Mouse (Mus musculus) liver, embryonic 13.5 days (tissue): ENCODE results near the gene 1810062G17Rik. TPM values are rescaled to one million over a fixed set of nuclear protein-coding genes. Genes with fewer than 3 reads are reported as not detected.

Experiments
- ATAC-seq: fragments of 200-750 bp; cut with Nextera tagmentation; 2 replicates; pipeline ENCODE4 v1.8.0; 2017; ENCODE audit warnings: low read depth, mild to moderate bottlenecking, moderate number of reproducible peaks, moderate library complexity
- DNase-seq: peaks from one replicate; pipeline ENCODE4 v3.0.0; 2022
- H3K27ac ChIP-seq: fragments of 300-500 bp; sonication (generic); 2 replicates; pipeline ENCODE4 v1.5.1; 2015; ENCODE audit warnings: moderate library complexity, mild to moderate bottlenecking, inconsistent platforms
- H3K27me3 ChIP-seq: fragments of 300-500 bp; sonication (generic); 2 replicates; pipeline ENCODE4 v1.6.1; 2015; ENCODE audit warnings: mild to moderate bottlenecking, inconsistent platforms
- H3K36me3 ChIP-seq: fragments of 300-500 bp; sonication (generic); 2 replicates; pipeline ENCODE4 v1.6.1; 2015; ENCODE audit warnings: mild to moderate bottlenecking, inconsistent platforms
- H3K4me1 ChIP-seq: fragments of 300-500 bp; sonication (generic); replicated peaks from 2 replicates; pipeline ENCODE4 v1.6.1; 2015; ENCODE audit warnings: inconsistent platforms
- H3K4me2 ChIP-seq: fragments of 300-500 bp; sonication (generic); 2 replicates; pipeline ENCODE4 v1.6.1; 2015; ENCODE audit warnings: inconsistent platforms, mild to moderate bottlenecking, moderate library complexity
- H3K4me3 ChIP-seq: fragments of 300-500 bp; sonication (generic); replicated peaks from 2 replicates; pipeline ENCODE4 v1.5.1; 2015; ENCODE audit warnings: mild to moderate bottlenecking, inconsistent platforms
- H3K9ac ChIP-seq: fragments of 300-500 bp; sonication (generic); 2 replicates; pipeline ENCODE4 v1.6.1; 2015; ENCODE audit warnings: mild to moderate bottlenecking, inconsistent platforms
- H3K9me3 ChIP-seq: fragments of 300-500 bp; sonication (generic); replicated peaks from 2 replicates; pipeline ENCODE4 v1.6.1; 2016; ENCODE audit warnings: inconsistent platforms
- WGBS: fragments of 180-500 bp; shearing (Covaris S2); methylation state at CpG from one replicate; pipeline ENCODE4 v1.1.7; 2015; ENCODE audit not compliant: insufficient replicate concordance; 5-methylcytosine and 5-hydroxymethylcytosine counted together
- polyA plus RNA-seq: library from polyadenylated mRNA; unstranded; fragments of >200 nt; fragmentation: Nextera tagmentation; extraction: Ambion mirVana; gene quantifications from 2 replicates; pipeline ENCODE4 v1.2.1, GENCODE M21; 2015

1810062G17Rik gene
- polyA plus RNA-seq, 1 experiment from 2014 or later = 0.90 TPM

GRCm38 (mm10) chr3:36476261-36477155, 771 bp downstream of the 1810062G17Rik start:
- Histone ChIP-seq H3K4me2 (peak overlapping the region; percentile 83), H3K27me3 (no peaks in the 10 kb centered on the region), H3K9ac (peak overlapping the region; percentile 74), H3K9me3 (no peaks in the 10 kb centered on the region), H3K36me3 (no peaks in the 10 kb centered on the region), H3K4me1 (peaks cover 34% of the 10 kb centered on the region), H3K27ac (peak overlapping the region; percentile 50; the same call in 1 of the 2 replicates), H3K4me3 (peak overlapping the region; percentile 65)
- 39% methylated on average over 20 of the region's 20 CpGs for WGBS
- no peak for ATAC-seq
- DNase-seq = no peak

GRCm38 (mm10) chr3:36478776-36479175, 3.0 kb downstream of the 1810062G17Rik start:
- Histone ChIP-seq H3K27ac (no peak overlapping the region), H3K27me3 (no peaks in the 10 kb centered on the region), H3K9ac (no peak overlapping the region), H3K4me3 (no peak overlapping the region), H3K4me1 (peaks cover 31% of the 10 kb centered on the region), H3K4me2 (no peak overlapping the region), H3K36me3 (no peaks in the 10 kb centered on the region), H3K9me3 (no peaks in the 10 kb centered on the region)
- DNase-seq (no peak), ATAC-seq (no peak)
- 73% methylated on average over 8 of the region's 8 CpGs for WGBS

- WGBS = 64% methylated on average over 2 of the region's 2 CpGs
- Histone ChIP-seq H3K36me3 (no peaks in the 10 kb centered on the region), H3K4me2 (no peak overlapping the region), H3K9ac (no peak overlapping the region), H3K27ac (no peak overlapping the region), H3K4me1 (peaks cover 20% of the 10 kb centered on the region), H3K27me3 (no peaks in the 10 kb centered on the region), H3K9me3 (no peaks in the 10 kb centered on the region), H3K4me3 (no peak overlapping the region)
- DNase-seq (no peak), ATAC-seq (no peak)
Observed at GRCm38 (mm10) chr3:36480486-36480885, 4.7 kb downstream of the 1810062G17Rik start.

GRCm38 (mm10) chr3:36481776-36482193, 6.0 kb downstream of the 1810062G17Rik start:
- DNase-seq = no peak
- 28% methylated on average over 11 of the region's 11 CpGs for WGBS

GRCm38 (mm10) chr3:36482940-36483339, 7.2 kb downstream of the 1810062G17Rik start:
- Histone ChIP-seq H3K9me3 (no peaks in the 10 kb centered on the region), H3K4me2 (peak overlapping the region; percentile 13; the same call in 1 of the 2 replicates), H3K27ac (no peak overlapping the region), H3K36me3 (no peaks in the 10 kb centered on the region), H3K4me3 (no peak overlapping the region), H3K4me1 (0 out of 2 replicates have a peak, but pooled peaks cover 6% of the 10 kb centered on the region), H3K27me3 (no peaks in the 10 kb centered on the region), H3K9ac (no peak overlapping the region)
- WGBS = 57% methylated on average over 9 of the region's 9 CpGs
- no peak for ATAC-seq
- DNase-seq = no peak

More at GRCm38 (mm10) chr3:36481776-36482193, 6.0 kb downstream of the 1810062G17Rik start:
- ATAC-seq = no peak
- Histone ChIP-seq H3K4me3 (no peak overlapping the region), H3K9me3 (no peaks in the 10 kb centered on the region), H3K4me2 (no peak overlapping the region), H3K9ac (no peak overlapping the region), H3K27me3 (no peaks in the 10 kb centered on the region), H3K4me1 (0 out of 2 replicates have a peak, but pooled peaks cover 7% of the 10 kb centered on the region), H3K36me3 (no peaks in the 10 kb centered on the region), H3K27ac (no peak overlapping the region)

GRCm38 (mm10) chr3:36484292-36484691, 8.6 kb downstream of the 1810062G17Rik start:
- Histone ChIP-seq H3K4me2 (no peak overlapping the region), H3K27ac (no peak overlapping the region), H3K4me3 (no peak overlapping the region), H3K9ac (no peak overlapping the region), H3K27me3 (no peaks in the 10 kb centered on the region), H3K9me3 (no peaks in the 10 kb centered on the region), H3K36me3 (no peaks in the 10 kb centered on the region), H3K4me1 (0 out of 2 replicates have a peak, but pooled peaks cover 6% of the 10 kb centered on the region)
- ATAC-seq = no peak
- WGBS = 75% methylated on average over 4 of the region's 4 CpGs
- no peak for DNase-seq

GRCm38 (mm10) chr3:36486176-36486575, 10.4 kb downstream of the 1810062G17Rik start:
- Histone ChIP-seq H3K4me1 (0 out of 2 replicates have a peak, but pooled peaks cover 6% of the 10 kb centered on the region), H3K36me3 (no peaks in the 10 kb centered on the region), H3K27ac (no peak overlapping the region), H3K9ac (no peak overlapping the region), H3K27me3 (no peaks in the 10 kb centered on the region), H3K4me3 (no peak overlapping the region), H3K4me2 (no peak overlapping the region), H3K9me3 (no peaks in the 10 kb centered on the region)
- DNase-seq (no peak), ATAC-seq (no peak)
- 44% methylated on average over 6 of the region's 6 CpGs for WGBS

- Histone ChIP-seq H3K36me3 (no peaks in the 10 kb centered on the region), H3K27me3 (no peaks in the 10 kb centered on the region), H3K9ac (no peak overlapping the region), H3K4me3 (no peak overlapping the region), H3K9me3 (no peaks in the 10 kb centered on the region), H3K27ac (no peak overlapping the region), H3K4me1 (0 out of 2 replicates have a peak, but pooled peaks cover 7% of the 10 kb centered on the region), H3K4me2 (no peak overlapping the region)
- ATAC-seq = no peak
- DNase-seq = no peak
- 62% methylated on average over 6 of the region's 6 CpGs for WGBS
Observed at GRCm38 (mm10) chr3:36486881-36487280, 11.1 kb downstream of the 1810062G17Rik start.

- DNase-seq = no peak
- Histone ChIP-seq H3K9me3 (no peaks in the 10 kb centered on the region), H3K27ac (no peak overlapping the region), H3K27me3 (no peaks in the 10 kb centered on the region), H3K4me2 (no peak overlapping the region), H3K4me1 (peaks cover 13% of the 10 kb centered on the region), H3K9ac (no peak overlapping the region), H3K4me3 (no peak overlapping the region), H3K36me3 (no peaks in the 10 kb centered on the region)
- WGBS = 60% methylated on average over 1 of the region's 1 CpGs
- ATAC-seq = no peak
Observed at GRCm38 (mm10) chr3:36488367-36488766, 12.6 kb downstream of the 1810062G17Rik start.

- peaks cover 13% of the 10 kb centered on the region for H3K4me1 ChIP-seq
- no peak overlapping the region for H3K4me3 ChIP-seq
- no peak overlapping the region for H3K9ac ChIP-seq
- no peaks in the 10 kb centered on the region for H3K27me3 ChIP-seq
- no peaks in the 10 kb centered on the region for H3K9me3 ChIP-seq
- no peak overlapping the region for H3K27ac ChIP-seq
- 58% methylated on average over 6 of the region's 6 CpGs for WGBS
- no peaks in the 10 kb centered on the region for H3K36me3 ChIP-seq
- no peak overlapping the region for H3K4me2 ChIP-seq
- ATAC-seq (no peak), DNase-seq (no peak)
Observed at GRCm38 (mm10) chr3:36488899-36489589, 13.3 kb downstream of the 1810062G17Rik start.

- ATAC-seq = no peak
- 76% methylated on average over 1 of the region's 1 CpGs for WGBS
- no peak overlapping the region for H3K9ac ChIP-seq
Observed at GRCm38 (mm10) chr3:36489590-36489910, 13.8 kb downstream of the 1810062G17Rik start.

More at GRCm38 (mm10) chr3:36489590-36489910, 13.8 kb downstream of the 1810062G17Rik start:
- Histone ChIP-seq H3K4me1 (peaks cover 13% of the 10 kb centered on the region), H3K9me3 (no peaks in the 10 kb centered on the region), H3K27ac (no peak overlapping the region), H3K4me3 (no peak overlapping the region), H3K36me3 (no peaks in the 10 kb centered on the region), H3K27me3 (no peaks in the 10 kb centered on the region), H3K4me2 (no peak overlapping the region)
- no peak for DNase-seq
